Mouse (Mus musculus): Measurements from ENCODE around the gene Akna.

Gene Akna

DNA sequence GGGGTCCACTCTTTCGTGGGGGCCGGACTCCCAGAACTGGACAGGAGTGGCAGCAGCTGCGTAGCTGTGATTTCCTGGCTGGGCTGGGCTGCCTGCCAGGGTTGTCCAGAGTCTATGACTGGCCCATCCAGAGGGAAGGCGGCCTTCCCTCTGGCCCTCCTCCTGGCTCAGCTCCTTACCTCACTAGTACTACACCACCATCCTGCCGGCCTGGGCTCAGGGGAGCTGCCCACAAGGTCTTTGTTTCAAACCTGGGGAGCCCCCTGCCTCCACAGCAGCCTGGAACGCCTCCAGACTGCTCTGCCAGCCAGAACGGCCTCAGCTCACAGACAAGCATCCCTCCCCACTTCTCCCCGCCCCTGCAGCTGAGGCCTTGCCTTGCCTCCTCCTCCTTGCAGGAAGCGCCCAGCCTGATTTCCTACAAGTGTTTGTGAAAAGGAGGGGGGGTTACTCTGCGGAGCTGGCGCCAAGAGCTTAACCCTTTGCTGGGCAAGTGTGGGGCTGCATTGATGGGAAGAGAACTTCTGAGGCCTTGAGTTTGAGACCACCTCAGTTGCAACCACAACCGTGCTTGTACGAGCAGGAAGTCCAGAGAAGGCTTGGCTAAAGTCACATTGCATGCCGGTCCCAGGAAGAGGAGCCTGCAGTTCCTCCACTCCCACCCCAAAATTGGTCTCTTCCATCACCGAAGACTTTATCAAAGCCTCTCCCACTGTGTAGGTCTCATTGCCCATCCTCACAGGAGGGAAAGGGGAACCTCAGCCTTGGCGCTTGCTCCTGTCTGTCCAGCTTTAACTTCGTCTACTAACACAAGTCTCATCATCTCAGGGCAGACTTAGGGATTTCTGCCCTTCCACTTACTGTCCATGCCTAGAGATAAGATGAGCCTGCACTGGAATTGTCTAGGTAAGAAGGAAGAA, at the start of gene Akna:
Gene Akna (minus strand): TSS at position 315 of the 920 bp plus-strand sequence.
- DNase-seq = peak; percentile 73 to 74

DNA sequence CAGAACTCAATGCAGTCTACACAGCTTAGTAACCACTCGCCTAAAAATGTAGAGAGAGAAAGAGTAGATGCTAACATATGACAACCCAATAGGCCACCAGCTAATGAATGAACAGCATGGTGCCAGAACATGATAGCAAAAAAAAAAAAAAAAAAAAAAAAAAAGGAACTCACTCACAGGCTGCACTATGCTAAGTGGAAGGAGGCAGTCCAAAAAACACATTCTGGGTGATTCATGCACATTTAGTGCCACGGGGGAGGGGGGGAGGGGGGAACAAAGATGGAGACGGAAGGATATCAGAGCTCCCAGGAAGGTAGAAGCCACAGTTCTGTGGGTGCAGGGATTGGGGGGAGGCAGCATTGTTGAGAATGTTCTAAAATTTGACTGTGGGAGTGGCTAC, 49.4 kb upstream of the Akna start:
- DNase-seq = no peak

DNA sequence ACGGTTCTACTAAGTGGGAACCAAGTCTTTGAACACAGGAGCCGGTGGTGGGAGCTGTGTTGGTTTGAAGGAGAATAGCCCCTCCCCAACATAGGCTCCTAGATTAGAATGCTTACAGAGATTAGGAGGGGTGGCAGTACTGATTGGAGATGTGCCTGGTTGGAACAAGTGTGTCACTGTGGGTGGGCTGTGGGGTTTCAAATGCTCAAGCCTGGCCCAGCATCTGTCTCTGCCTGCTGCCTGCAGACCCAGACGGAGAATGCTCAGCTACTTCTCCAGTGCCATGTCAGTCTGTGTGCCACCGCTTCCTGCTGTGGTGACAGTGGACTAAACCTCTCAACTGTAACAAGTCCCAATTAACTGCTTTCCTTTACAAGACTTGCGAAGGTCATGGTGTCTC, 47.4 kb upstream of the Akna start:
- no peak for DNase-seq

DNA sequence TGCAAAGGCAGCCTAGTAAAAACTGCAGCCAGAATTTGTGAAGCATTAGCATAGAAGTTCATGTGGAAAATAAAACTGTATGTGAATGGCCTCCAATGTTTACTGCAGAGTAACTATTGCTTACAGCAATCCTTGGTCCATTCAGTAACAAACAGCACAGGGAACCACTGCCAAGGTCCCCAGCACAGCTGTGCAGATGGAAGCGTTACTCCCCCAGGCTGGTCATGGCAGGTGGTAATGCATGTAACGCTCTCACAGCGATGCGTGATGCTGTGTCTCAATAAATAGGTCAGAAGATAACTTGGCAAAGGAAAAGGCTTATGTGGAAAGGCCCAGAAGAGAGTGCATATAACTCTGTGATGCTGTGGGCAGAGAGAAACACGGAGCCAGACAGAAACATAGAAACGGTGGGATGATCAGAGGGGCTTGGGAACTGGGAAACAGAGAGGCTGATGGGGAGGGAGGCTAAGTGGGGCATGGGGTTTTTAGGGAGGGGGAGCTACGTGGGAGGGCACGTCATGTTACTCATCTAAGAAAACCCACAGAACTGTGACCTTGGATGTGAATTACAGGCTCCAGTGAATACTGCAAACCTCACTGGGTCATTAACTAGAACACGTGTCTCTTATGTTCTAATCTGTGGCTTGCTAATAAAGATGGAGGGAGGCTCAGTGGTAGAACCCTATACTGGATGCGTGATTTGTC, 41.4 kb upstream of the Akna start:
- DNase-seq = no peak

DNA sequence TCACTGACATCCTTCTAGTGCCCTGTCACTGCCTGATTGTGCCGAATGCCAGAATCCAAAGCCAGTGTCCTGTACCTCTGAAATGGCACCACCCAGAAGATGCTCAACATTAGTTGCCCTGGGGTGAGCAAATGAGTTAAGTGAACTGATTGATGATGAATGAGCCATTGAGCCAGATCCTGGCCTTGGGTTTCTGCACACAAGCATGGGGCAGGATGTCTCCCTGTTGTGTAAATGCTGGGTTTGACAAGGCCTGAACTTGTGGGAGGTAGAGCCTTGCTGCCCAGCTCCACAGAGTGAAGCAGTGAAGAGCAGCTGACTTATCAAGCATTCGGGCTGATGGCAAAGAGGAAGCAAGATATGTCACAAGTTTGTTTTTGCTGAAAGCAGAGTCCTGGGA, 39.9 kb upstream of the Akna start:
- DNase-seq = no peak

DNA sequence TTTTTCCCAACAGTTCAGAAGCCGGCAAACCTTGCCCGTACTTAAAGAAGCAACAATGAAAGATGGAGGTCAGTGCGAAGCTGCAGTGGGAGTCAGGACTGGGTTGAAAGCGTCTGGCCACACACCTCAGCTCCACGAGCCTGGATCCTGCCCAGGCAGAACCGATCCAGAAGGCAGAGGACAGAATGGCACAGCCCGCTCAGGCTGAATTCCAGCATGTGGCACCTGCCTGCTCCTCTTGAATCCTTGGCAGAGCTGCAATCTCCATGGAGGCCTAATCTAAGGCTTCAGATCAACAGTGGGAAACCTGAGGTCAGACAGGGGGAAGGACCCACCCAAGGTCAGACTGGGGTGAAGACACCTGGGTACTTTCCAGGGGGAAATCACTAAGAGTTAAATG, 38.5 kb upstream of the Akna start:
- DNase-seq = no peak

DNA sequence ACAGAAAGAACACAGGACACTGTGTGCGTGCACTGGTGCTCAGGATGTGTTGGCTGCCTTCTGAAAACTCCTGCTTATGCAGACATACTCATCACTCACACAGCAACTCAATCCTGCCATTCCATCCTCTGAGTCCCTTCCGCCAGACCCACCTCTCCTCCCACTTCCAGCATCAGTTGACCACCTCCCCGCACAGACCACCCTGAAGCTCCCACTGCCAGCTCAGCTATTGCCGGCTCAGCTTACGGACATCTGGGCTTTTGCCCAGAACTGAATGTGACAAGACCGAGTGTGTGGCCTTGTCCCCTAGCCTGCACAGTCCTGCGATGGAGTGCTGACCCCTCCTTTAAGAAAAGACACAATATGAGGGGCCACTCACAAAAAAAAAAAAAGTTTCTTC, 37.1 kb upstream of the Akna start:
- DNase-seq = no peak

DNA sequence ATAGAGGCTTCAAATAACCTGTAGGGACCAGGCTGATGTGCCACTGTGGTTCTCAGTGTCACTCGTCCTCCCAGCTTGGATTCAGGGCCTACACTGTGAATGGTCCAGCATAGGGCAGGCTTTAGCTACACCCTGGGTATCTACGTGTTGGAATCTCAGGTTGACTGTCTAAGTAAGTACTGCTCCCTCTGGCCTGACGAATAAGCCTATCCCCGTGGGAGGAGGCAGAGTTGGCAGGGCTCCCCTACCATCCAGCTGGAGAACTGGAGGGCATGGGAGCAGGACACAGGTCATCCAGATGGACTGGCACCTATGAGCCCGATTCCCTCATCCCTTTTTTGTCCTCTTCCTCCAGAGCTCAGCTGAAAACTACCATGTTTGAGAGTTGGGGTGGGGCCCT, 34.8 kb upstream of the Akna start:
- DNase-seq = no peak

DNA sequence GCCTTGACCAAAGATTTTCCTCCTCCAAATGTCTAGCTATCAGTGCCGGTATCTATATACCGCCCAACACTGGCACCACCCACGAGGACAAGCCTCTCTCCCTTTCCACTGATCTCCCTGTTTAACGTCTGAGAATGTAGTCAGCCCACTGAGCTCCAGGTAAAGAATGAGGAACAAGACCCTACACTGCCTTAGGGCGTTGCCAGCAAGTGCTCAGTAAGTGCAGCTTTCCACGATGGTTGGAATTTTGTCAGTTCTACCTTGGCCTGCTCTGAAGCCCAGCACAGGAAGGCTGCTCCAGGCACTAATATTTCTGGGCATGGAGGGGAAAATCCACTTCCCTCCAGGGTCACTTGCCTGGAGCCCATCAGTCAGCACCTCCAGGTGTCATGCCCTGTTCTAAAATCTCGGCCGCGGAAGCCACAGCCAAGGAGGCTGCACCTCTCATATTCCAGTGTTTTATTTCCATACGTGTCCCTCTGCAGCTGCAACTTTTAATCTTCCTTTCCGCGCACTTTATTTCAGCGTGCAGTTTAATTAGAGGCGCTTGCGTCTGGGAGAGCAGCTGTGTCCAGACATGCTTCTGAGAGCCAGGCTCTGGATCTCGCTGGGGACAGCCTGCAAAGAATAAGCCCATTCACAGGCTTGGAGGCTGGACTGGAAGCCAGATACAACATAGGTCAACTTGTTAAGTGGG, 34.1 kb upstream of the Akna start:
- DNase-seq = no peak

DNA sequence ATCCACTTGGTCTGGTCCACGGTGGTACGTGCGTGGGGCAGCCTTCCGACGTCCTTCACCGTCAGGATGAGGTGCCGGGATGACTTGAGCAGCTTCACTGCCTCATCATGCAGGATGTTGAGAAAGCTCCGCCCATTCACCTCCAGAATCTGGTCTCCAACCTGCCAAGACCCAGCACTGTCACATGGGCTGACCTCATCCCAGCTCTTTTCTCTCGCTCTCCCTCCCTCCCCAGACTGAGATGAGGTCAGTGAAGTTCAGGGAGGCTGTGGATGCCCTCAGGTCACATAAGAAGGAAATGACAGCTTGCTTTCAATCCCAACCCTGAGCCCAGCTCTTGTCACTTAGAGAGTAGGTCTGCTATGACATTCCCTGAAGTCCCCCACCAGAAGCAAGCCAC, 32.2 kb upstream of the Akna start:
- no peak for DNase-seq

DNA sequence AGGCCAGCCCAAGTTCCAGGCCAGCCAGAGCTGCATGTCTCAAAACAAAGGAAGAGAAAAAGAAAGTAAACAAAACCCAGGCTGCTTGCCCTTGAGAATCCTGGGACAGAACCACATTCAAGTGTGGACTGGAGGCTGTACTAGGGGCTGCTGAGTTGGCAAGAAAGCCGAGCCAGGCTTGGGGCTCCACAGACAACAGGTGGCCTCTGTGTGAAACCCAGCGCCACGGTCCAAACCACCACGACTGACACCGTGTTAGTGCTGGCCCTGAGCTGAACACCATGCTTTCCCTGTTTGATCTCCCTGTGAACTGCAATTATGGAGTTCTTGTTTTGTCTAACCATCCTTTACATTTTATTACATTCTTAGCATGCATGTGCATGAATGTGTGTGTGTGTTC, 27.9 kb upstream of the Akna start:
- DNase-seq = no peak

DNA sequence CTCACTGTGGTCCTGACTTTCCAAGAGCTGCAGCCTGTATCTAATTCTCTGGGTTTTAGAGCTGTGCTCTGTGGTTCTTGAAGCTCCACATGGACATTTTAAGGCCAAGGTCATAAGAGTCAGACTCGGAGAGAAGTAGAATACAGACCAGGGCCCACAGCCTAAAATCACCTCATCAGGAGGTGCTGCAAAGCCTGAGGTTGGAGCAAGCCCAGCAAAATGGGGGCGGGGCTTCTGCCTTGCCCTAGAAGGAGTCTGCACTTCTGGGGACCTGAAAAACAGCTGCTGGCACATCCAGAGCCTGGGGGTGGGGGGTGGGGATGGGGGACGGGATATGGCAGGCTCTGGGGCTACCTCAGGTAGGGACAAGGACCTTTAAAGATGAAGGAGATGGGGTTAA, 27.2 kb upstream of the Akna start:
- no peak for DNase-seq

DNA sequence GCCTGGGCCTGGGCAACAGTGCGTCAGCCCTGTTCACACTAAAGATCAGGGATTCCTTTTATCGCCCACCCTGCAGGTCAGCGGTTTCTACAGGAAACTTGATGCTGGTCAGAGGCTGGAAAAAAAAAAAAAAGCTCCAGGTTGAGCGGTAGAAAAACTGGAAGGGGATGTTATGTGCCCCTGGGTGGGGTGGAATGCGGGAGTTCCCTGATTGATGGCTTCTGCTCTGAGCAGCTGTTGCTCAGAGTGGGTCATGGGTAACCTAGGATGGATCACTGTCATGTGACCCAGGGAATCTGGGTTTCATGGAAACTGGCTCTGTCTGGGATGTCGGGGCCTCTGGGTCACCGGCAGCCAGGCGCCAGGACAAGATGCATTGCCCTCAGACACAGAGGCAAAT, 23.2 kb upstream of the Akna start:
- DNase-seq = no peak

DNA sequence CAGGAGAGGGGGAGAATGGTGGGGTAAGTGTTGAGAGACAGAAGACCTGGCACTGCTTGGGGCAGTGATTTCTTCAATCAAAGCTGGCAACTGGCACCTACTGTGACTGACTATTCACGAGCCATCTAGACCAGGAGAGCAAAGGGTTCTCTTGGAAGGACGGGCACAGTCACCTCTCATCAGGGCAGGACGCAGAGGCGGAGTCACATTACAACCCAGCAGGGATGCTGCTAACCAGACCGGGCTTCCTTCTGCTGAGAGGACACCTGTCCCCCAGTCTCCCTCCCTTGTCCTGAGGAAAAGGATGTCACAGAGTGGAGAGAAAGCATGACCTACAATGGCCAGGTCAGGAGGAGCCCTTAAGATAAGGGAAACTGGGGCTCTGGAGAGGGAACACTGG, 20.7 kb upstream of the Akna start:
- DNase-seq = no peak

DNA sequence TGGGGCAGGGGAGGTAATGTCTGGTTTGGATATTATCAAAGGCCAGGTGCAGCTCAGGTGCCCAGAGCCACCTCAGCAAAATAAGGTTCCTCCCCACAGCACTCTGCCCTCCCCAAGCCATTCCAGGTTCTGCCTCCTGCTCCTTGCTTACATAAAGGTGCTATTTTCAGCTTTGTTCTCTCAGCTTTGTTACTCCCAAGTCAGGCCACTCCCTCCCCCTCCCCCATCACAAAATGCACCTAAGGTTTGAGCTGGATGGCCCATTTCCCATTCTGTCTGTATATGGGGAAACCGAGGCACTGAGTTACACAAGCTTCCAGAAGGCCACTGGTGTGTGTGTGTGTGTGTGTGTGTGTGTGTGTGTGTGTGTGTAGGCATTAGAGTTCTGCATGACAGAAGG, 20.1 kb upstream of the Akna start:
- DNase-seq = no peak

DNA sequence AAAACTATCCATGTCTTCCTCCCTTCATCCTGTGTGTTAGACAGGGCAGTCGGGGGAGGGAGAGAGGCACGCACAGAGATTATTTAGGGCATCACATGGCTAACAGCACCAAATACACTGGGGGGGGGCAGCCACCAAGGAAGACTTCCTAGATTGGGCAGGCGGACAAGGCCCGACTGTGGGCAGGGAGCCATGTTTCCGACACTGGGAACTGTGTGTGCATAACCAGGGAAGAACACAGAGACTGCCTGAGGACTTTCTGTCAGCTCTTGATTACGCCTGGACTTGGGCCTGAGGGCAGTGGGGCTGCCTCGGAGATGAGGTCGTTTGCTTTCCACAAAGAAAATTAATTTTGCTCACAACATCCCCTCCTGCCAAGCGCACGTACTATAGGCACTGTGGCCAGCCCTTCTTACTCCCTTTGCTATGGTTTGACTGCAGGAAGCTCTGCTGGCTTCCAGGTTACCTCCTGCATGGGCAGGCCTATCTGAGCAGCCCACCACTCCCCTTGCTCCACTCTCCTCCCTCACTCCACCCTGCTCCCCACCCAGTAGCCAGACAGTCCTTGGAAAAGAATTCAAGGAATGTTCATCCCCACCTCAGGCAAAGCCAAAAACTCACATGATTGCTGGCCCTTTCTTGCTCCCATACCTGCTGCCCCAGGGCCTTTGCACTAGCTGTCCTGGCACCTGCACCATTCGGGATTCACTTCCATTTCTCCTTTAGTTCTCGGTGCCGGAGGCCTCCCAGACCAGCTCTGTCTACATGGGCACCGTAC, 17.2 kb upstream of the Akna start:
- DNase-seq = no peak

DNA sequence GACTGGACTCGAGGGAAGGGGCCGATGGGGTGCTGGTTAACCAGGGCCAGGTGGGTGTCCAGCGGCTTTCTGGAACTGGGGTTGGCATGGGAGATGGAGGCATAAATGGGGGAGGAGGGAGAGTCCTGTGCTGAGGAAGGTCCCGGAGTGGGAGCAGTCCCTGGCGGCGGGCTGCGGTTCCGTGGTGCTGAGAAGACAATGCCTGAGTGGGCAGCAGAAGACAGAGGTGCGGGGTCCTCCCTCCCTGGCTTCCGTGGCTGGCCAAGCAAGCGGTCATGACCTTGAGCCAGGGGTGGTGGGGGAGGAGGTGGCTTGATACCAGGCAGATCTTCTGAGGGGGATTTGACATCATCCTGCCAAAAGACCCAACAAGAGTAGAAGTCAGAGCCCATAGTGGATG, 15.1 kb upstream of the Akna start:
- no peak for DNase-seq

DNA sequence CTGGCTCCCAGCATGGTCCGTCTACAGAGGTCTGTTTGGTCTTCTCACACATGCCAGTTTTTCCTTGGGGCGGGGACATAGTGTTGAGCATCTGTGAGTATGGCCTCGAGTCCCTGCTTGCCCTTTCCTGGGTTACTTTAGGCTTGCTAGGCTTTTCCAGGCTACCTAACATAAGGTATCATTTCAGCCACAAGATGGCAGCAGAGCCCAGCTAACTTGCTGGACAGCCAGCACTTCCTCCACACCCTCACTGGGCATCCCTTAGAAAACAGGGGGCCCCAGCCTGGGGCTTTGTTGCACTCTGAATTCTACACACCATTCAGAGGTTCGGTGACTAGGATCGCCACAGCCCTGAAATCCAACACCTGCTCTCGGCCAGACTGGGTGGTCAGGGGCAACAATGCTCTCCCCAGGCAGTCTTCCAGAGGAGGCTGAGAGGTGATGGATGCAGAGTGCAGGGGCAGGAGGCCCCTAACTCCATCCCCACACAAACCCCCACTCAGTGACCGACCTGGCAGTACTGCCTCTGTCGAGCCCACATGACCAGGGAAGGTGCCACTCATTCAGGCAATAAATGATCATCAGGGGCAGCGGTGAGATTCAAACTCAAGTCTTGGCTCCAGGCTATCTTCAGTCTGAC, 14.3 kb upstream of the Akna start:
- peak; percentile 81 to 82 for DNase-seq

DNA sequence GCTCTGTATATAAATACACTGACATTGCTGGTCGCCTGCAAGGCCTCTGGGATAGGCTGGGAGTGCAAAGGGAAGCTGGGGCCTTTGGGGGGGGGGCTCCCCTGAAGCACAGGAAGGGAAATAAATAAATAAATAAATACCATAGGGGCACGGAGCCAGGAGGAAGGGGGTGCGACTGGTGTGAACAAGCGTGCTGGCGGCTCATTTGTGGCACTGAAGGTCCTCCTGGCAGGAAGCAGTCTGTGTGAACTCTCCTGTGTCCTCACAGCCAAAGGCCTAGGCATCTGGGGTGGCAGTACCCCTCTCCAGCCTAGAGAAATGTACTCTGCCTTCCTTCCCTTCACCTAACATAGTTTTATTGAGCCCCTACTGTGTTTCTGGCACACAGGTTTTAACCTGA, 11.8 kb upstream of the Akna start:
- DNase-seq = no peak

DNA sequence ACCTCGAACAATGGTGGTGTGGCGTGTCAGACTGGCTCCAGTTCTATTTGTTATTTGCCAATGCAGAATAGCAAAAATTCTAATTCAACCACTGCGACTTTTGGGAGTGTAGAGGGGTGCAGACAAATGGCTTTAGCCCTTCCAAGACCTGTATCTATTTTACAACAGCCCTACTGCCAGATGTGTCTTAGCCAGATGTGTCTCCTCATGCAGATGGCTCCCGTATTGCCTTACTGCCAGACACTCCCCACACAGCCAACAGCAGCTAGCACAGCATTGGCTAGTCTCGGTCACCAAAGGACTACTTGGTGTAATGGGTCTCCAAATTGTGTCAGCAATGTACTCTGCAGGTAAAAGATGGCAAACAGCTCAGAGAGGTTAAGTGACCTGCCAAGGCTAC, 8.1 kb upstream of the Akna start:
- DNase-seq = no peak

DNA sequence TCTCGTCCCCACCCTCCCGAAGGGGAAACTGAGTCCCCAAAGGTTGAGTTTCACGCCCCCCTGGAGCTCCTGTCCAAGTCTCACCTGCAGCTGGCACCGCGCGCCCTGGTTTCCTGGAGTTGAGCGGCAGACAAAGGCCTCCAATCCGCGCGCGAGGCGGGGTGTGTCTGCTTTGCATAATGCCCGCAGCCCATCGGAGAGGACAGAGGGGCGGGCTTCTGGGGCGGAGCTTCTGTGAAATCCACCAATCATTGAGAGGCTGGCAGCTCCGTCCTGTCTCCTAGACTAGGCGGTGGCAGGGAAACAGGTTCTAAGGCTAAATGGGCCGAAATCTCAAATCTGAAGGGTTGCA, 7.4 kb upstream of the Akna start:
- peak; percentile 95 to 96 for DNase-seq

DNA sequence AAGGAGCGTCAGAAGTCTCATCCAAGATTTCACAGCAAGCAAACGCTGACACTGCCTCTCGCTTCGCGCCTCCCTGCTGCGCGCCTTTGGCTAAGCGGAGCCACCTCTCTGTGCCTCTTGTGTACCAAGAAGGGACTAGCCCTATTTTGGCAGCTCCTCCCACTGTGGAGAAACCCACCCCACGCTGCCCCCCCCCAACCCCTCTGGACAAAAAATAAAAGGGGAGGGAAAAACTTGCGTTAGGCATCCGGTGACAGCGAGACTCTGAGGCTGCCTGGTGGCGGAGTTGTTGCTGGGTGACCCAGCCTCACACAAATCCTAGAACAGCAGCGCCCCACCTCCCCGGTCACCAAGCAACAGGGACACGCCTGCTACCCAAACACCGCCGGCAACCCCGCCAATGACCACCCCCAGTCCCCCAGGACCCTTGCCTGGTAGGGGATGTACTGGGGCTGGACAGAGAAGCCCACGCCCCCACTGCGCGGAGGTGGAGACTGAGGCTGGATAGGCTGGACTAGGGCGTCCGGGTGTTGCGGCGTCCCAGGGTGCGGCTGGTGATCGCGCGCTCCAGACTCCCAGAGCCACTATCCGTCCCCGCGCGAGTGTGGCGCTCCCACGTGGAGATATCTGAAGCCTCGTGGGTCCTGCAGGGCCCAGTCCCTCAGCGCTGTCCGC, 6.9 kb upstream of the Akna start:
- peak; percentile 83 to 84 for DNase-seq
